Mouse (Mus musculus) G1E (cell line): ENCODE measurements around the gene Tnrc18.

Source experiments
- CTCF ChIP-seq: IDR thresholded peaks from 2 replicates; pipeline ENCODE4 v1.5.1; 2012; ENCODE audit warnings: low read depth, low read length, inconsistent platforms, mixed read lengths
- TAL1 ChIP-seq: conservative IDR thresholded peaks from 2 replicates; pipeline ENCODE4 v1.6.1; 2012; ENCODE audit warnings: low read depth, low read length, inconsistent platforms, mixed read lengths

- TF ChIP-seq CTCF (no peak), TAL1 (no peak)
Measured at GRCm38 (mm10) chr5:142836891-142837290, 19.4 kb upstream of the Tnrc18 start.
